Comparison of ENCODE assay signal across 23 mouse cellular contexts in genomic region chr10:117278510-117278909, GRCm38 (mm10). TPM values are rescaled to one million over a fixed set of nuclear protein-coding genes. Genes with fewer than 3 reads are reported as not detected.
DNase-seq lines count a peak whose midpoint lies in the region; ATAC-seq and TF ChIP-seq lines count a peak whose summit lies in the region.
"Not testable (repeated sequence)": the region's sequence is repeated elsewhere in the genome, so short reads cannot be mapped to it uniquely, and the experiment has no call there.
"Had no signal": no experiment of that assay in that cellular context is flagged by ENCODE, and none has a peak within 500 bp of the region (broad histone marks: within the 10 kb centered on the region; RNA-seq: fewer than 3 reads in every experiment).

No protein-coding gene starts in this region.

- H3K4me3 ChIP-seq in bone marrow, adult 2 months (replicated peaks; ENCODE audit: control insufficient read depth, low read depth, low read length), result peak overlapping the region; percentile 6
- not testable (repeated sequence) for H3K4me3 ChIP-seq in forebrain, postnatal 0 days (ENCODE audit: low read depth, low read length); heart, embryonic 10.5 days; heart, embryonic 12.5 days; heart, embryonic 14.5 days (ENCODE audit: control insufficient read depth in 1 of 2, insufficient read depth in 1 of 2, low read depth in 1 of 2, low read length in 2 of 2); heart, postnatal 0 days (ENCODE audit: low read depth, low read length); limb, embryonic 10.5 days; macrophage (ENCODE audit: inconsistent target)

- H3K27me3 ChIP-seq in forebrain, postnatal 0 days (ENCODE audit: insufficient read depth, low read length); heart, embryonic 14.5 days (ENCODE audit: control insufficient read depth, insufficient read depth, low read length); heart, postnatal 0 days (ENCODE audit: control insufficient read depth, insufficient read depth, low read length); limb, embryonic 10.5 days (ENCODE audit: low read depth, poor library complexity, severe bottlenecking): not testable (repeated sequence)
- peaks cover 25% of the 10 kb centered on the region; the same call in 1 of the 2 replicates for H3K27me3 ChIP-seq in heart, embryonic 10.5 days (ENCODE audit: insufficient read depth, poor library complexity, severe bottlenecking)
- H3K27me3 ChIP-seq in heart, embryonic 12.5 days (replicated peaks), result peaks cover 17% of the 10 kb centered on the region

- not testable (repeated sequence) for TF ChIP-seq CTCF in bone marrow, adult 2 months (IDR thresholded peaks at IDR 0.05; ENCODE audit: control insufficient read depth, insufficient read depth, low read length); forebrain, postnatal 0 days (IDR thresholded peaks at IDR 0.05; ENCODE audit: low read depth); heart, postnatal 0 days (IDR thresholded peaks at IDR 0.05; ENCODE audit: low read depth)

- H3K79me2 ChIP-seq in macrophage (ENCODE audit: inconsistent target), result peaks cover 39% of the 10 kb centered on the region

- not testable (repeated sequence) for ATAC-seq in forebrain, postnatal 0 days
- peak; percentile 73 for ATAC-seq in heart, embryonic 12.5 days (ENCODE audit: insufficient number of reproducible peaks, low FRiP score)
- peak; percentile 59; the same call in 1 of the 2 replicates for ATAC-seq in heart, embryonic 14.5 days (ENCODE audit: insufficient number of reproducible peaks, insufficient read depth, low FRiP score, low read depth)
- peak; percentile 58; the same call in 1 of the 2 replicates for ATAC-seq in heart, postnatal 0 days (ENCODE audit: insufficient read depth, low read depth)

- not testable (repeated sequence) for TF ChIP-seq POLR2A in bone marrow, adult 2 months (IDR thresholded peaks at IDR 0.05; ENCODE audit: borderline replicate concordance, control insufficient read depth, low read depth, low read length)

- H3K9me3 ChIP-seq in forebrain, postnatal 0 days (ENCODE audit: low read length); heart, embryonic 10.5 days; heart, embryonic 12.5 days (replicated peaks); heart, embryonic 14.5 days (ENCODE audit: control insufficient read depth, low read length); heart, postnatal 0 days (replicated peaks; ENCODE audit: control insufficient read depth, low read length); limb, embryonic 10.5 days (replicated peaks): not testable (repeated sequence)

- not testable (repeated sequence) for H3K36me3 ChIP-seq in forebrain, postnatal 0 days (ENCODE audit: insufficient read depth); heart, embryonic 10.5 days; heart, embryonic 12.5 days; heart, embryonic 14.5 days (ENCODE audit: control insufficient read depth, insufficient read depth, low read length); heart, postnatal 0 days (replicated peaks; ENCODE audit: control insufficient read depth, insufficient read depth, low read length); limb, embryonic 10.5 days; macrophage (ENCODE audit: inconsistent target)

- H3K4me1 ChIP-seq in bone marrow, adult 2 months (ENCODE audit: control insufficient read depth, insufficient read depth, low read length); forebrain, postnatal 0 days (ENCODE audit: insufficient read depth); heart, embryonic 14.5 days (ENCODE audit: control insufficient read depth in 2 of 2, insufficient read depth in 2 of 2, low read length in 2 of 2); heart, postnatal 0 days (ENCODE audit: control insufficient read depth, insufficient read depth); limb, embryonic 10.5 days: not testable (repeated sequence)
- H3K4me1 ChIP-seq in heart, embryonic 10.5 days, result peaks cover 13% of the 10 kb centered on the region
- peaks cover 27% of the 10 kb centered on the region for H3K4me1 ChIP-seq in heart, embryonic 12.5 days (replicated peaks)

- 0 out of 2 replicates have a peak overlapping the region, but pooled peaks have one; percentile 6 for H3K9ac ChIP-seq in forebrain, postnatal 0 days
- H3K9ac ChIP-seq in heart, embryonic 12.5 days; heart, embryonic 14.5 days (ENCODE audit: low read length); heart, postnatal 0 days (replicated peaks; ENCODE audit: low read depth, low read length): not testable (repeated sequence)

- TF ChIP-seq EP300 in heart, postnatal 0 days (IDR thresholded peaks at IDR 0.05; ENCODE audit: low read depth), result not testable (repeated sequence)

- 74% methylated on average over 2 of the region's 2 CpGs for WGBS in bone marrow, adult 2 months
- 40% methylated on average over 2 of the region's 2 CpGs for WGBS in forebrain, postnatal 0 days
- 23% methylated on average over 2 of the region's 2 CpGs for WGBS in heart, embryonic 10.5 days
- 33% methylated on average over 2 of the region's 2 CpGs for WGBS in heart, embryonic 12.5 days
- WGBS in heart, embryonic 14.5 days, result 9% methylated on average over 1 of the region's 2 CpGs
- WGBS in heart, postnatal 0 days, result 20% methylated on average over 2 of the region's 2 CpGs
- 70% methylated on average over 2 of the region's 2 CpGs for WGBS in limb, embryonic 10.5 days
- 67% methylated on average over 1 of the region's 2 CpGs for WGBS in macrophage (ENCODE audit: missing documents)

- H3K27ac ChIP-seq in bone marrow, adult 2 months (ENCODE audit: control insufficient read depth, insufficient read depth, low read depth, low read length, poor library complexity), result peak overlapping the region; percentile 69
- not testable (repeated sequence) for H3K27ac ChIP-seq in forebrain, postnatal 0 days (ENCODE audit: low read depth, low read length); heart, postnatal 0 days (ENCODE audit: low read depth); limb, embryonic 10.5 days
- H3K27ac ChIP-seq in heart, embryonic 10.5 days, result 0 out of 2 replicates have a peak overlapping the region, but pooled peaks have one; percentile 38
- peak overlapping the region; percentile 62 for H3K27ac ChIP-seq in heart, embryonic 12.5 days (ENCODE audit: poor library complexity, severe bottlenecking)
- peak overlapping the region; percentile 33 to 53; a peak in 2 of 4 replicates for H3K27ac ChIP-seq in heart, embryonic 14.5 days (replicated peaks in 1 of 2; ENCODE audit: control insufficient read depth in 1 of 2, insufficient read depth in 1 of 2, low read depth in 2 of 2, low read length in 2 of 2)
- H3K27ac ChIP-seq in macrophage, result peak overlapping the region; percentile 92

- DNase-seq in forebrain, postnatal 0 days; heart, embryonic 10.5 days (ENCODE audit: low spot score); heart, postnatal 0 days (ENCODE audit: low spot score): not testable (repeated sequence)
- peak; percentile 9 for DNase-seq in limb, embryonic 10.5 days (ENCODE audit: low spot score)

- H3K4me2 ChIP-seq in forebrain, postnatal 0 days (ENCODE audit: low read depth); heart, embryonic 12.5 days; heart, embryonic 14.5 days (ENCODE audit: low read length); heart, postnatal 0 days (ENCODE audit: low read depth, low read length): not testable (repeated sequence)

RNA-seq across cellular contexts. Expression of gene Lyz2, which starts 3.6 kb away (rescaled TPM):
- polyA plus RNA-seq in bone marrow, adult 2 months (2011; ENCODE audit: insufficient read depth, insufficient read length, low replicate concordance, missing spikeins), result 276 and 1,158 TPM in 2 replicates
- total RNA-seq in forebrain, postnatal 0 days (2014; rRNA removed), result 10.2 and 14.2 TPM in 2 replicates
- 25.6 and 29.5 TPM in 2 replicates for polyA plus RNA-seq in forebrain, postnatal 0 days (2015; fragmentation: Nextera tagmentation; extraction: Ambion mirVana)
- polyA plus RNA-seq in heart, embryonic 10.5 days (2016; fragmentation: Nextera tagmentation; extraction: Ambion mirVana), result 26.2 and 60.7 TPM in 2 replicates
- 87.0 and 95.2 TPM in 2 replicates for polyA plus RNA-seq in heart, embryonic 12.5 days (2016; fragmentation: Nextera tagmentation; extraction: Ambion mirVana)
- 106 and 110 TPM in 2 replicates for polyA plus RNA-seq in heart, embryonic 14.5 days (2014; fragmentation: Nextera tagmentation; extraction: Ambion mirVana)
- total RNA-seq in heart, postnatal 0 days (2014; rRNA removed; ENCODE audit: low replicate concordance), result 37.1 and 40.6 TPM in 2 replicates
- 54.7 and 61.6 TPM in 2 replicates for polyA plus RNA-seq in heart, postnatal 0 days (2015; fragmentation: Nextera tagmentation; extraction: Ambion mirVana)
- polyA plus RNA-seq in limb, embryonic 10.5 days (2016; fragmentation: Nextera tagmentation; extraction: Ambion mirVana), result 6.8 and 8.7 TPM in 2 replicates
- 1,000 to 10,000 TPM in 1 of 26 experiments, 100 to 1,000 TPM in 25; 167 to 1,242 (median 625) TPM for total RNA-seq in macrophage (2018; cell fraction: chromatin; rRNA removed)
- over 10,000 TPM in 25 of 26 experiments, 1,000 to 10,000 TPM in 1; 9,978 to 23,163 (median 15,255) TPM for total RNA-seq in macrophage (2018; cell fraction: cytosol; rRNA removed)
- over 10,000 TPM in 2 of 26 experiments, 1,000 to 10,000 TPM in 24; 1,420 to 12,393 (median 7,308) TPM for total RNA-seq in macrophage (2018; cell fraction: nucleus; rRNA removed)
- 16,156 to 35,026 TPM (median 20,022 TPM) in 3 replicates for polyA plus RNA-seq in macrophage (2018)

RNA-seq across cellular contexts. Expression of gene Lyz1, which starts 14.2 kb away (rescaled TPM):
- 5.6 TPM in 1 of 2 replicates, not detected in the other for polyA plus RNA-seq in bone marrow, adult 2 months (2011; ENCODE audit: insufficient read depth, insufficient read length, low replicate concordance, missing spikeins)
- not detected in 2 replicates for total RNA-seq in forebrain, postnatal 0 days (2014; rRNA removed)
- 0.16 TPM in 1 of 2 replicates, not detected in the other for polyA plus RNA-seq in forebrain, postnatal 0 days (2015; fragmentation: Nextera tagmentation; extraction: Ambion mirVana)
- polyA plus RNA-seq in heart, embryonic 10.5 days (2016; fragmentation: Nextera tagmentation; extraction: Ambion mirVana), result 2.3 and 11.4 TPM in 2 replicates
- 13.5 and 15.0 TPM in 2 replicates for polyA plus RNA-seq in heart, embryonic 12.5 days (2016; fragmentation: Nextera tagmentation; extraction: Ambion mirVana)
- 5.1 TPM in 2 replicates for polyA plus RNA-seq in heart, embryonic 14.5 days (2014; fragmentation: Nextera tagmentation; extraction: Ambion mirVana)
- total RNA-seq in heart, postnatal 0 days (2014; rRNA removed; ENCODE audit: low replicate concordance), result 0.15 and 0.73 TPM in 2 replicates
- polyA plus RNA-seq in heart, postnatal 0 days (2015; fragmentation: Nextera tagmentation; extraction: Ambion mirVana), result 0.49 and 1.4 TPM in 2 replicates
- not detected in 2 replicates for polyA plus RNA-seq in limb, embryonic 10.5 days (2016; fragmentation: Nextera tagmentation; extraction: Ambion mirVana)
- total RNA-seq in macrophage (2018; cell fraction: chromatin; rRNA removed), result 1 to 10 TPM in 2 of 26 experiments, under 1 TPM in 6, not detected in 18; 0.59 to 1.1 (median 0.81) TPM
- total RNA-seq in macrophage (2018; cell fraction: cytosol; rRNA removed), result 1 to 10 TPM; 2.7 to 9.2 (median 5.1) TPM
- 1 to 10 TPM in 25 of 26 experiments, not detected in 1; 1.0 to 5.4 (median 2.7) TPM for total RNA-seq in macrophage (2018; cell fraction: nucleus; rRNA removed)
- 3.4 to 8.7 TPM (median 5.9 TPM) in 3 replicates for polyA plus RNA-seq in macrophage (2018)
- total RNA-seq: CH12.LX had no signal
- polyA plus RNA-seq: CD4-positive, CD25-positive, alpha-beta regulatory T cell, adult 4 months; embryonic facial prominence, embryonic 10.5 days; embryonic facial prominence, embryonic 12.5 days; forebrain, embryonic 11.5 days; forebrain, embryonic 13.5 days; forebrain, embryonic 15.5 days; G1E had no signal

RNA-seq across cellular contexts. Expression of gene 9530003J23Rik, which starts 40.0 kb away (rescaled TPM):
- not detected in 2 replicates for polyA plus RNA-seq in bone marrow, adult 2 months (2011; ENCODE audit: insufficient read depth, insufficient read length, low replicate concordance, missing spikeins)
- total RNA-seq in forebrain, postnatal 0 days (2014; rRNA removed), result not detected in 2 replicates
- polyA plus RNA-seq in forebrain, postnatal 0 days (2015; fragmentation: Nextera tagmentation; extraction: Ambion mirVana), result 0.13 and 0.21 TPM in 2 replicates
- not detected in 2 replicates for polyA plus RNA-seq in heart, embryonic 10.5 days (2016; fragmentation: Nextera tagmentation; extraction: Ambion mirVana)
- polyA plus RNA-seq in heart, embryonic 12.5 days (2016; fragmentation: Nextera tagmentation; extraction: Ambion mirVana), result not detected in 2 replicates
- polyA plus RNA-seq in heart, embryonic 14.5 days (2014; fragmentation: Nextera tagmentation; extraction: Ambion mirVana), result not detected in 2 replicates
- total RNA-seq in heart, postnatal 0 days (2014; rRNA removed; ENCODE audit: low replicate concordance), result not detected in 2 replicates
- not detected in 2 replicates for polyA plus RNA-seq in heart, postnatal 0 days (2015; fragmentation: Nextera tagmentation; extraction: Ambion mirVana)
- polyA plus RNA-seq in limb, embryonic 10.5 days (2016; fragmentation: Nextera tagmentation; extraction: Ambion mirVana), result not detected in 2 replicates
- total RNA-seq in macrophage (2018; cell fraction: chromatin; rRNA removed), result not detected
- total RNA-seq in macrophage (2018; cell fraction: cytosol; rRNA removed), result not detected
- total RNA-seq in macrophage (2018; cell fraction: nucleus; rRNA removed), result not detected
- not detected in 3 replicates for polyA plus RNA-seq in macrophage (2018)
- total RNA-seq: adrenal gland, adult 18-20 months; adrenal gland, adult 8-10 months; adrenal gland, postnatal 14 days; adrenal gland, postnatal 36 days; CH12.LX had no signal
- polyA plus RNA-seq: CD4-positive, CD25-positive, alpha-beta regulatory T cell, adult 4 months; cerebellum, adult 2 months; cortical plate, adult 2 months; embryonic facial prominence, embryonic 10.5 days; embryonic facial prominence, embryonic 12.5 days; embryonic facial prominence, embryonic 14.5 days; forebrain, embryonic 11.5 days; forebrain, embryonic 13.5 days; forebrain, embryonic 15.5 days; G1E had no signal

RNA-seq across cellular contexts. Expression of gene Yeats4, which starts 54.2 kb away (rescaled TPM):
- 53.4 and 59.1 TPM in 2 replicates for polyA plus RNA-seq in bone marrow, adult 2 months (2011; ENCODE audit: insufficient read depth, insufficient read length, low replicate concordance, missing spikeins)
- 90.9 and 92.3 TPM in 2 replicates for total RNA-seq in forebrain, postnatal 0 days (2014; rRNA removed)
- polyA plus RNA-seq in forebrain, postnatal 0 days (2015; fragmentation: Nextera tagmentation; extraction: Ambion mirVana), result 96.8 and 104 TPM in 2 replicates
- polyA plus RNA-seq in heart, embryonic 10.5 days (2016; fragmentation: Nextera tagmentation; extraction: Ambion mirVana), result 63.4 and 76.6 TPM in 2 replicates
- polyA plus RNA-seq in heart, embryonic 12.5 days (2016; fragmentation: Nextera tagmentation; extraction: Ambion mirVana), result 64.1 and 66.2 TPM in 2 replicates
- polyA plus RNA-seq in heart, embryonic 14.5 days (2014; fragmentation: Nextera tagmentation; extraction: Ambion mirVana), result 48.0 and 52.1 TPM in 2 replicates
- total RNA-seq in heart, postnatal 0 days (2014; rRNA removed; ENCODE audit: low replicate concordance), result 34.4 and 50.7 TPM in 2 replicates
- polyA plus RNA-seq in heart, postnatal 0 days (2015; fragmentation: Nextera tagmentation; extraction: Ambion mirVana), result 31.1 and 33.6 TPM in 2 replicates
- polyA plus RNA-seq in limb, embryonic 10.5 days (2016; fragmentation: Nextera tagmentation; extraction: Ambion mirVana), result 107 and 111 TPM in 2 replicates
- 10 to 100 TPM in 25 of 26 experiments, 1 to 10 TPM in 1; 9.6 to 23.5 (median 14.8) TPM for total RNA-seq in macrophage (2018; cell fraction: chromatin; rRNA removed)
- total RNA-seq in macrophage (2018; cell fraction: cytosol; rRNA removed), result 10 to 100 TPM; 30.7 to 54.9 (median 39.1) TPM
- total RNA-seq in macrophage (2018; cell fraction: nucleus; rRNA removed), result 10 to 100 TPM; 16.0 to 33.8 (median 21.8) TPM
- 55.6 to 78.5 TPM (median 58.7 TPM) in 3 replicates for polyA plus RNA-seq in macrophage (2018)

Comparison
In these comparisons a context has a peak if more than half of its experiments do, and no peak if none do; other contexts are left out.
1. RNA of gene Lyz2, which starts 3.6 kb away (polyA plus RNA-seq): 16,156 to 35,026 TPM in macrophage; 276 to 1,158 TPM in bone marrow, adult 2 months, 106 to 110 TPM in heart, embryonic 14.5 days, 87.0 to 95.2 TPM in heart, embryonic 12.5 days, 54.7 to 61.6 TPM in heart, postnatal 0 days, 26.2 to 60.7 TPM in heart, embryonic 10.5 days, 25.6 to 29.5 TPM in forebrain, postnatal 0 days and 6.8 to 8.7 TPM in limb, embryonic 10.5 days; every median in the first group is over 10 times any median in the second.